Mouse (Mus musculus): ENCODE data around the gene Nus1. TPM values are rescaled to one million over a fixed set of nuclear protein-coding genes. Genes with fewer than 3 reads are reported as not detected.

Gene Nus1
- total RNA-seq (2014; fragmentation: Nextera tagmentation) (26.1 and 31.0 TPM in 2 replicates), total RNA-seq (2017) (25.9 and 29.8 TPM in 2 replicates)

DNA sequence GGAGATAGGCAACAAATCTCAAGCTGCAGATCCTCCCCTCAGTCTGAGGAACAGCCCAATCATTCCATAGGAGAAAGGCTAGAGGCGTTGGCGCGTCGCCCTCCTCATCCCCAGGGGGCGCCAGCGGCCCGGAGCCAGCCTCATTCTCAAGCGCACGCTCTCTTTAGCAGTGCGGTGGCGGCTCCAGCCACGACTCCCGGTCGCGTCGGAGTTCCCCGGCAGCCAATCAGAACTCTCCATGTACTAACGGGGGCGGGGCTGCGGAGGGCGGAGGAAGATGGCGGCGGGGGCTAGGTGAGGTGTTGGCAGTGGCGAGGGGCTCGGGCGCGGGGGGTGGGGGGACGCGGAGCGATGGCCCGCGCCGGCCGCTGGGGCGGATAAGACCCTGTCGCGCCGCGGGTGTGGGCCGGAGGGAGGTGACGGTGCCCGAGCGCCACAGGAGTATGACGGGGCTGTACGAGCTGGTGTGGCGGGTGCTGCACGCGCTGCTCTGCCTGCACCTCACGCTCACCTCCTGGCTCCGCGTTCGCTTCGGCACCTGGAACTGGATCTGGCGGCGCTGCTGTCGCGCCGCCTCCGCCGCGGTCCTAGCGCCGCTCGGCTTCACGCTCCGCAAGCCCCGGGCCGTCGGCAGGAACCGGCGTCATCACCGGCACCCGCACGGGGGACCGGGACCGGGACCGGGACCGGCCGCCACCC lies at the start of gene Nus1:
Gene Nus1 (plus strand): TSS at position 249 of the 699 bp plus-strand sequence.
- peak; percentile 90 for ATAC-seq (replicated peaks; ENCODE audit: poor library complexity, severe bottlenecking)

DNA sequence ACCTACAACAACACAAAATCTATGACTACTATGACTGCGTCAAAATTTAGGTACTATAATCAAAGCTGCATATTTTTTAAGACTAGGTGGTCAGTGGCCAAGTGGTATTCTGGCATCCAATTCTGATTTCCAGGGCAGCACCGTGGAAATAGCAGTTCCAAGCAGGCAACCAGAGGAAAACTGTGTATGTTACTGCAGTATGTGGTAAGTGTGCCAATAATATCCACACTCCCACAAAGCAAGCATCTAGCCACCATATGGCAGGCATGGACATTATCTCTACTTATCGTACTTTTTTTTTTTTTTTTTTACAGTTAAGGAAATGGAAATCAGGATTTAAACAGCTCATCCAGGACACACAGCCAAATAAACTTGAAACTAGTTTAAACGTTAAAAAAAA lies 49.0 kb upstream of the Nus1 start:
- no peak for ATAC-seq (replicated peaks; ENCODE audit: poor library complexity, severe bottlenecking)

DNA sequence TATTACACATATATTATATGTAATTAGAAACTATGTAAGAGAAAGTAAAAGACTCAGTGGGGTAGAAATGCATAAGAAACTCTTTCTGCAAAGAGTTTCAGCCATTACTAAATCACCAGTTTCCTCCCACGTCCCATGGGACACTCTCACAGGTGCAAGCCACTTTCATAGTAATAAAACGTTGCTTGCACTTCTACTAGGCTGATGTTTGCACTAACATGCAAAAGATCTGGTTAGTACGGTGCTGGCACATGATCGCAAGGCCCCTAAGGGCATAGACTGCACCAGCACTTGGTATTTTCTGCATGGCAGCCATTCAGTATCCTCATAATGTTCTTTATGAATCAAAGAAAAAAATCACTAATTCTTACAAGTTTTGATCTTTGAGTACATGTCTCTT lies 43.5 kb upstream of the Nus1 start:
- ATAC-seq (replicated peaks; ENCODE audit: poor library complexity, severe bottlenecking) = no peak

DNA sequence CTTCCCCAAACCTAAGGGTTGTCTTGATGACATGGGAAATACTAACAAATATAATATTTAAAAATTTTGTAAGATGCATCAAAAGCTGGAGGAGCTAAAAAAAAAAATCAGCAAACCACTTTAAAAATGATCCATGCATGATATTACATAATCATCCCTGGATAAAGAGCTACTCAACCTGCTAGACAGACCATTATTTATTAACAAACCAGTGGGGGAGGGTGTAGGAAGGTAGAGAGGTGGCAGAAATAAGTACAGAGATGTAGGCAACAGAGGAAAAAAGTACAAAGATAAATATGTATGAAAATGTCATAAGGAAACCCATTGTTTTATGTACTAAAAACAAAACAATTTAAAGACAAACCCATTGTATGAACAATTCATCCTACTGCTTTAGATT lies 42.7 kb upstream of the Nus1 start:
- ATAC-seq (replicated peaks; ENCODE audit: poor library complexity, severe bottlenecking) = no peak

DNA sequence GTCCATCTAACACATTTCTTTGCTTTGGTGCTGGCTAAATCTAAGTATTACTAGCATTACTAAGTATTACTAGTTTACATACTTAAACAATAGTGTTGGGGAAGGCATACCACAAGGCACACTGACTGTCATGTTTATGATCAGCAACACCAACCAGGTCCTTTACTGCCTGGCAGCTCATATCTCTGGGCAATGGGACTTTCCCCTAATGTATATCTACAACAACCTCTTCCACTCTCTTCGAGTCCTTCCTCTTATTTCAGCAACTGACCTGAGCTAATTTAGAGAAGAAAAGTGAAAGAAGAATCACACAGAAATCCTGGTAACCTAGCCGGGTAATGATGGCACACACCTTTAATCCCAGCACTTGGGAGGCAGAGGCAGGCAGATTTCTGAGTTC lies 40.9 kb upstream of the Nus1 start:
- peak; percentile 44; the same call in 1 of the 2 replicates for ATAC-seq (replicated peaks; ENCODE audit: poor library complexity, severe bottlenecking)

DNA sequence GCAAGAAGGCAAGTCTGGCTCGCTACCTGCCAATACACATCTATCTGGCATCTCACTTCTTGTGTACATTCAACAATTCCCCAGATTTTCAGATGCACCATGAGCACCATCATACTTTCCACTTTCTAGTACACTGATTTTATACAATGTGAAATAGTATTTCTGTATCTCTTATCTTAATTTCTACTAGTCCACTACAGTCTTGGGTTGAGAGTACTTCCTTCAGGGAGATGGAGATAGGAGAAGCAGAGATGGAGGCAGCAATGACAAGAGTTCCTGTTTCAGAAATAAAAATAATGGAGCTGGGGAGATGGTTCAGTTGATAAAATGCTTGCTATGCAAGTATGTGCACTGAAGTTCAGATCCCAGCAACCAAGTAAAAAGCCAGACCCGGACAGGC lies 39.5 kb upstream of the Nus1 start:
- ATAC-seq (replicated peaks; ENCODE audit: poor library complexity, severe bottlenecking) = no peak

DNA sequence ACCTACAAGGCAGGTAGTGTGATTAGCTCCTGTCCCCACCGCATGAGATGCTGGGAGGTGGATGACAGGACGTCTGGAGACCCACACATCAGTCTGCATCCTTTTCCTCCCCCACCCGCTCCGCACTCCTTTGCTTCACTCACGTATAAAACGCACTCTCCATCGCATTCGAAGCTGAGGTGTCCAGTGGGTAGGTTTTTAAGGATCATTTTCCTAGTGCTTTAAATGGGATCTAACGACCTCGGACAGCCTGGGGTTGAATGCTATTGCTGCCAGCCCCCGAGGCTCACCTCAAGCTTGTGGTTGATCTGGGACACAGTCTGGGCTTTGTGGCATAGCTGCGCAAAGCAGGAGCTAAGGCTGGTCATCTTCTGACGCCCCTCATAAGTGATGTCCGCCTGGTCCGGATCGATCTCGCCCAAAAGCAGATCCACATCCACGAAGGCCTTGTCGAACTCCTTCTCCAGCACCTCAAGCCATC lies 36.0 kb upstream of the Nus1 start:
- ATAC-seq (replicated peaks; ENCODE audit: poor library complexity, severe bottlenecking) = 0 out of 2 replicates have a peak, but pooled peaks have one; percentile 1

DNA sequence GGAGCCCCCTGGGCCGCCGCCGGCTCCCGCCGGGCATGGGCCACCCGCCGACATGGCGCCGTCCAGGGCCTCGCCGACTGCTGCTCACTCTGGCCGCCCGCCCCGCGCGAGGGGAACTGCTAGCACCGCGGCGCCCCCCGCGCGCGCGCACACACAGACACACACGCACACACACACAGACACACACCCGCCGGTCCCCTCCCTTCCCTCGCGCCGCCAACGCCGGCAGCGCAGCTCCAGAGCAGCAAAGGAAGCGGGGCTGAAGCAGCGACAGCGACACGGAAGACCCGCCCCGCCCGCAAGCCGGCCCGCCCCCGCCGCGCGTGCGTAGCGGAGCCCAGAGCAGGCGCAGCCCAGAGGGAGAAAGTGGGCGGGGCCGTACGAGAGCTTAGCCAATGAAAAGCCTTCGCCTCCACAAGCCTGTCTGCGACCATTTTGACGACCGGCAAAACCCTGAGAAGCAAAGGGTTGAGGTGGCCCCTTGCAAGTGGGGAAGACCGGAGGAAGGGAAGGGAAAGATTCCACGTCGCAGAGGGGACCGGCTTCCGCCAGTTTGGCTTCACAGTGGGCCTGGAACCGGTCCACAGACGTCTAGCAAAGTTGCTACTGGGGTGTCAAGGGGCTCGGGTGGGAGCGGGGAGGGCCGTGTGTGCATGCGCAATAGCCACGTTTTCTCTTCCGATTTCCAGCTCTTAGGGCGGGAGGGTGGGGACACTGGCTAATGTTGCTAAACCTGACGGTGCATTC lies 35.3 kb upstream of the Nus1 start, which contains the start of gene Gopc:
Gene Gopc (minus strand): TSS at position 280 of the 747 bp plus-strand sequence.
- peak; percentile 84 for ATAC-seq (replicated peaks; ENCODE audit: poor library complexity, severe bottlenecking)

DNA sequence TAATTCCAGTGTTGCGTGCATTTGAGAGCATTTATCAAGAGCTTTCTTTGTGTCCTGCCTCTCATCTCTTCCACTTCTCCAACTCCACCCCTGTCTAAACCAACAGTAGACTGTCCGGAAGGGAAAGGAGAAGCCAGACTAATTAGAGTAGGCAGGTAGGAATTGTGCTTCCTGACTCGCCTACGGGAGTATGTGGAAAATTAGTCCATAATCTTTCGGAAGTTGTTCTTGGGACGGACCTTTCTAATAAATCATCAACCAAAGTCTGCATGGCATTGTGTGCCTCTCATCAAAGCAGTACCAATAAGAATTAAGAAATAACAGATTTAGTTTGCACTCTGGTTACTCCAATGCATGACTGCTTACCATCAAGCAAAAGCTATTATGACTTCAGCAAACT lies 34.3 kb upstream of the Nus1 start:
- ATAC-seq (replicated peaks; ENCODE audit: poor library complexity, severe bottlenecking) = no peak

DNA sequence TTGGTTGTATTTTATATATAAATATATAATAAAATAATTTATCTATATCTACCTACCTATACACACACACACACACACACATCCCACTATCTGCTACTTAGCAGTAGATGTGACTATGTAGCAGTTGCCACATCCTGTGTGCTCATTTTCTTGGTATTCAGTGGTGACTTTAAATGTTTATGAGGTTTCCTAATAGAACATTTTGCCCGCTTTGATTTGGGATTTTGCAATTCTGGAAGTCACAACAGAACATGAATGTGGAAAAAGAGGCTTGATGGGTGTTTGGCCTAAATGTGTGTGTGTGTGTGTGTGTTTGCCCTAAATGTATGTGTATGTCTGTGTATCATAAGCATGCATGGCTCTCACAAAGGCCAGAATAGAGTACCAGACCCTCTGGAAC lies 33.8 kb upstream of the Nus1 start:
- ATAC-seq (replicated peaks; ENCODE audit: poor library complexity, severe bottlenecking) = no peak

DNA sequence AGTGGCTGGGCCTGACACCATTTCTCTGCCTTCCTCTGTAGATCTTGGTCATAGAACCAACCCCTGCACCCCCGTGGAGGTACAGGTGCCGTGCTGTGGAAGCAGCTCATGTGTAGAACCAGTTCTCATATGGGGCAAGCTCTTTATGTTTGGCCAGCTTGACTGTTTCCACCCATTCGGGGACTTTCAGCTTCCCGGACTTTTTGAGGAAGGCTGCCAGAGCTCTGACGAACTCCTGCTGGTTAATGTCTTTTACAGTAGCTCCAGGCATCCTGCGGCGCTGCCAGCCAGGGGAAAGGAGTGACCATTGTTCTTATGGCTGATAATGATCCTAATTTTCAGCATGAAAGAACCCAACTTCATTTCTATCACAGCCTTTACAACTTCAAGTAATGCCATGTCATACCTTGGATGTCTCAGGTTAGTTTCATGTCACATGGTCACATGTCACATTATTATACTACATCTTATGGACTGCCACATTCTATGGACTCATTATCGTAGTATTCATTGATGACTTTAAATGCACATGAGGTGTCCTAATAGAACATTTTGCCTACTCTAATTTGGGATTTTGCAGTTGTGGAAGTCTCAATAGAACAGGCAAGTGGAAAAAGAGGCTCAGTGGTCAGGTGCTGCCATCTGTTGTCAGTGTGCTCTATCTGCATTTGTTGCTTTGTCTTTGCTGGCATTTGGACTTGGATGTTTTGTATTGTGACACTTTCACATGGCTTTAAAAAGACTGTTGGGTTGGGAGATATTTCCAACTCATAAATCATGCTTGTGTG lies 32.3 kb upstream of the Nus1 start:
- ATAC-seq (replicated peaks; ENCODE audit: poor library complexity, severe bottlenecking) = peak; percentile 33

DNA sequence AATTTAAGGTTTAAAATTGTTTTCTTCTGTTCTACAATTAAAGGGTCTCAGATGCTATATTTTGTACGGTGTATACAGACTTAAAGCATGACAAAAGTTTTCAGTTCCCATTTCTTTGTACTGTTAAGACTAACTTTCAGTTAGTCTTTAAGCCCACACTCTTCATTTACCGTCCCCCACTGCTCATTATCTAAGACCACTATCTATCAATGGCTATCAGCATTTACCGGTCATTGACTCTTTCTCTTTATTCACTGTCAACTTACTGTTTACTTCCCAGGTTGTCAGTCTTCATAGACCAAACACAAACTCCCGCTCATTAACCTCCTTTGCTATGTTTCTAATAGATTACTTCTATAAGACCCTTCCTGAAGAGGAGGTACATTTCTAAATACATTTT lies 30.2 kb upstream of the Nus1 start:
- no peak for ATAC-seq (replicated peaks; ENCODE audit: poor library complexity, severe bottlenecking)

DNA sequence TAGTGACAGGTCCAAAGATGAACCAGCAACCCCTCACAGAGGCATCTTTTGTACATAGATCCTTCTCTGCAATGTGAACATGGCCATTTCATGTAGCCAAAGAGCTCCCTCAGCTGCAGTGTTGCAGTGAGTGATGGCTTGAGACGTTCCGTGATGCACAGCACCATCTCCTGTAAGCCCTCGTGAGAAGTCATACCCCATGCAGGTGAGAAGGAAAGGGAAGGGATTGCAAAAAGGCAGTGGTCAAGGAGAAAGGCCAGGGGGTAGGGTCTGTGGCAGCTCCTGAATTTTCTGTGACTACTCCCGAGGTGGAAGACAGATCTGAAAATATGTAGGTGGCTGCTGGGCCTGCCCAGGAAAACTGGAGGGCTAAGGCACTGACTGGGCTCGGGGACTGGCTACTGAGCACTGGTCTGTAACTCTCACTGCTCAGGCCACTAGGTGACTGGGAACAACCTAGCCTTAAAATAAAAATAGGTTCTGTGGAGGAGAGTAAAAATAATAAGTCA lies 28.4 kb upstream of the Nus1 start, which contains the start of gene Nepn:
Gene Nepn (plus strand): TSS at position 51 of the 509 bp plus-strand sequence.
- no peak for ATAC-seq (replicated peaks; ENCODE audit: poor library complexity, severe bottlenecking)

DNA sequence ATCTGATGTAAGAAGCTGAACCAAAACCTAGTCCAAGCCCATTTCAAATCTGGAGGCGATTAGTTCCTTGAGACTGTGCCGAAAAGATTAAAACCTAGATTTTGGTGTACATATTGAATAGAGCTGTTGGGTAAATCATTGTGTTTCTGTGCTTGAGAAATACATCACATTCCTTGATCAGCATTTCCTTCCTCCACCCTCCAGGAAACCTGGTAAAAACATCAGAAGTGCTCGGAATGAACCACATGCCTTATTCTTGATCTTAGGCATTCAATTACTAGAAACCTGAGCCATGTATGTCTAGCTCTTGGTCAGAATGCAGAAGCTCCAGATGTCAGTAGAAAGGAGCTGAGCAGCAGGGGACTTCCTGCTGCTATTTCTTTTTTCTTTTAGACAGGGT lies 27.9 kb upstream of the Nus1 start:
- no peak for ATAC-seq (replicated peaks; ENCODE audit: poor library complexity, severe bottlenecking)

DNA sequence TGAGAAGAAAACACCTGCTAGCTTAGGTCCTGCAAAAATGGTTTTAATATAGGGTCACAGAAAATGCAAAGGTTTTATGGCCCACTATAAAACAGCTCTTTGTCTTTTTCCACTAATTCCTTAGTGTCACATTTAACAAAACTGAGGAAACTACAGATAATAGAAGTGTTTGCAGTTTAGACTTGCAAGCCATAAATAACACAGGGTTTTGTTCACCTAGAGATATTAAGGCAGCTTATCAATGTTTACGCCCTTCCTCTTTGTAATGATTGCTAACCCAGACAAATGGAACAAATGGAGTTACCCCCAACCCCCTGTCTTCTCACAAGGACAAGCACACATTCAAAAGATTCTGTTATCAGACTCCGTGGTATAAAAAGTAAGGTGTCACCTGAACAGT lies 26.1 kb upstream of the Nus1 start:
- ATAC-seq (replicated peaks; ENCODE audit: poor library complexity, severe bottlenecking) = no peak

DNA sequence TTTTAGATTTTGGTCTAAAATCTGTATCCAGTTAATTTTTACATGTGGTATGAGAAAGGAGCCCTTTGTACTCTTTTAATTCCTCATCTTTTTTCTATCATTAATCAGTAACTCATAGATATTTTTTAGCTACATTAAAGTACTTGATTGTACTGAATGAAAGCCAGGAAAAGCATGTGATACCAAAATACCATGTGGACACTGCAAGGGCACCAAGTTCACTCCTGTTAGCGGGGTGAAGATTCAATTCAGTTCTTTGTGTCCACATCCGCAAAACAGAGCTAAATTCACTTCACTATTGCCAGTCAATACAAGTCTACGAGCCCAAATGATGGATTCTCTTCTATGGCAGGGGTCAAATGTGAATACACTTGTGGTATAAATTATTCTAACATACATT lies 20.7 kb upstream of the Nus1 start:
- ATAC-seq (replicated peaks; ENCODE audit: poor library complexity, severe bottlenecking) = no peak

DNA sequence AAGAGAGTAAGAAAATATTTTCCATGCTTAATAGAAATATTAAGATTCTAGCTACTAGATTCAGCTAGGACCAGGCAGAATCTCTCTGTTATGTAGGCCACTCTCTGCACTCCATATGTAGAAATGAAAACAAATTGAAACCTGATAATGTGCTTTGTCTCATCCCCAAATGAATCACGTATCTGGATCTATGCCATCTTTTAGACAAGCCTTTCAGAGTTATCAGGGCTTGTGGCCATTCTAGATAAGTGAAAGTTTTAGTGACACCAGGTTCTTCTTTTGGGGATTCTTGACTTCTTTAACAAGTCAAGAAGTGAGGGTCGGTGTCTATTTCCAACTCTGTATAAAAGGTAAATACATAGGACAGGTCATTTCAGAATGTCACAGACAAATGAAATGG lies 18.6 kb upstream of the Nus1 start:
- no peak for ATAC-seq (replicated peaks; ENCODE audit: poor library complexity, severe bottlenecking)

DNA sequence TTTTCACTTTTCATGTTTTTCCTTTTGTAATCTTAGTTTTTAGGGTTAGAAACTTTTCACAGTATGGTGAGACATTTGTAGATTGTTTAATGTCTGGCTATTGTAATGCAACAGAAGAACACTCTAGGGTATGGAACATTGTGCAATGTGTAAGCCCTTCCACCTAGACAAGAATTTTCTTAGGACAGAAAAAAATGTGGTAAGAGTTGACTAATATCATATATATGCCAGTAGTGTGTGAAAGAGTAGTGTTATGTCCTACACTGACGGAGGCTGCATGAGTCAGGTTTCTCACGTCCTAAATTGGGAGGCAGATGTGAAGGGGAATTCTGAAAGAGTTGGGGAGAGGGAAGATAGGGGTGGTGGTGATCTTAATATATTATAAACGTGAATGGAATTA lies 17.6 kb upstream of the Nus1 start:
- no peak for ATAC-seq (replicated peaks; ENCODE audit: poor library complexity, severe bottlenecking)

DNA sequence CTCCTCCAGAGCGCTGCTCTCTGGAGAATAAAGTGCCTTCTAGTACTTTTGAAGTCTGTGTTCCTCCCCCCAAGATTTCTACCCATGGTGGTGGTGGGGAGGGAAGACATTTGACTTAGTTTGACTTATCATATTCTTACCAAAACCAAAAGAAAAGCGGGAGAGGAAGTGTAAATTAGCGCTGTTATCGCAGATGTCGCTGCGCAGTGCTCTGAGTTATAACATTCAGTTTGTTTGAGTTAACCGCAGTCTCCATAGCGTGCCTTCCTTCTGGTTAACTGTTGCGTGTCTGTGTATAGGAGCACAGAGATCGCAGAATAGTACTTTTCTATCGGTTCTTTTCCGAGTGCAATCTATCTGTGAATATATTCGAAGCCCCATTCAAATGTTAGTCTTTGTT lies 12.2 kb upstream of the Nus1 start:
- ATAC-seq (replicated peaks; ENCODE audit: poor library complexity, severe bottlenecking) = no peak

DNA sequence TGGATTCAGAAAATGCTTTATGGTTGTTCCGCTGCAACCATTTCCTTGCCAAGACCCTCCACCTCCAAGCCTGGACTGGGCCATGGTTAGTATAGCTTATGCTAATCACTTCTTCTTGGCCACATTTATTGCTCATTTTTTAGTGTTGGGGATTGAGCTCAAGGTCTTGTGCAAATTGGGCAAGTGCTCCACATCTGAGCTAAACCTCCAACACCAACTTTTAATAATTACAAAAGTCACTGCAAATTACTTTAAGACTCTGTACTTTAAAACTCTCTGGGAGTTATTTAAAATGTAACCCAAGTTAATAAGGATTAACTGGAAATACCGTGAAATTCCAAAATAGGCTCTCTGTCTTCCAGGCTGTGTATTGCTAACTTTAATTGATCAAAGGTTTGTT lies 9.8 kb upstream of the Nus1 start:
- no peak for ATAC-seq (replicated peaks; ENCODE audit: poor library complexity, severe bottlenecking)

DNA sequence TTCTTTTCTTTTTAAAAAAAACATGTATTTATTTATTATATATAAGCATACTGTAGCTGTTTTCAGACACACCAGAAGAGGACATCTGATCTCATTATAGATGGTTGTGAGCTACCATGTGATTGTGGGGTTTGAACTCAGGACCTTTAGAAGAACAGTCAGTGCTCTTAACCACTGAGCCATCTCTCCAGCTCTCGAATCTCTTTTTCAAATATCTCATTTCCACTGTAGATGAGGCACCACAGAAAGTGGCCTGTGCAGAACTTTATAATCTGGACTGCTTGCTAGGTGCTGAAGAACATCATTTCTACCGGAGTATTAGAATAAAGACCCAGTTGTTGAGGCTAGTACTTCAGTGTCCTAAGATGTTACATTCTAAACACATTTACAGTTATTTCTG lies 2.3 kb upstream of the Nus1 start:
- no peak for ATAC-seq (replicated peaks; ENCODE audit: poor library complexity, severe bottlenecking)
